Mouse (Mus musculus) small intestine, adult 10 weeks (tissue): ENCODE measurements around the gene Atp5s. TPM values are rescaled to one million over a fixed set of nuclear protein-coding genes. Genes with fewer than 3 reads are reported as not detected.

Experiments
- polyA plus RNA-seq: library from polyadenylated mRNA; stranded (reverse); fragments of 350-450 nt; fragmentation: Illumina TruSeq; extraction: RNeasy Lipid Tissue Mini Kit (QIAGEN cat#74804); gene quantifications from one replicate; pipeline ENCODE4 v1.2.3, GENCODE M21; 2014; ENCODE audit warnings: low replicate concordance

Atp5s gene
- 35.2 TPM for polyA plus RNA-seq

GRCm38 (mm10) chr12:69724711-69725460 is at the start of gene Atp5s, which contains the start of gene L2hgdh:
Gene Atp5s, plus strand, starts transcription at chr12:69724950.
Gene L2hgdh, minus strand, starts transcription at chr12:69724873.

DNA sequence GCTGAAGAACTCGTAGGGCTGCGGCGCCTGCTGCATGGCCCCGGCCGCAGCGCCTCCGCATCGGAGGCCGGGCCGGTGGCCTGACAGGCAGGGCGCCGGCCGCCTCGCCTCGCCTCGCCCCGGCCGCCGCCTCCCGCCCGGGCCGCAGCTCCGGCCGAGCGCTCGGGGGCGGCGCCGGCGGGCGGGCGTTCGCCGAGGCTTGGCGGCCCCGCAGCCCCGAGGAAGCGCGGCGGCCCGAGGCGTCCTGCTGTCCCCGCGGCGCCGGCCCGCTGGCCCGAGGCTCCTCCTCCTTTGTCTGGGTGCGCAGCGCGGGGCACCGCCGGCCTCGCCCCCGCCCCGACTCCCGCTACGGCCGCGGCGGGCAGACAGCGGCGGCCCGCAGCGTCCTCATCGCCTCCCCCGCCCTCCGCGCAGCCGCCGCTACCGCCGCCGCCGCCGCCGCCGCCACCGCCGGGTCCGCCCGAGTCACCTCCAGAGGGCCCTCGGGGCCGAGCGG is 43.1 kb upstream of the Atp5s start, which contains the start of gene Sos2:
TSS of gene Sos2 (minus strand) at position 287 of the 496 bp plus-strand sequence.

GRCm38 (mm10) chr12:69790530-69791505 is 66.1 kb downstream of the Atp5s start, which contains the start of gene Cdkl1:
Gene Cdkl1, minus strand, starts transcription at chr12:69791267.

Other genes with a start within 250 kb of the Atp5s start
- gene Vcpkmt, start 141.9 kb upstream of the Atp5s start, polyA plus RNA-seq: 42.7 TPM
- gene Sos2, start 43.1 kb upstream of the Atp5s start, polyA plus RNA-seq: 85.9 TPM
- gene L2hgdh, start 77 bp upstream of the Atp5s start, polyA plus RNA-seq: 62.0 TPM
- gene Cdkl1, start 66.3 kb downstream of the Atp5s start, polyA plus RNA-seq: 0.48 TPM
- gene Atl1, start 167.7 kb downstream of the Atp5s start, polyA plus RNA-seq: 3.7 TPM
- gene Map4k5, start 168.2 kb downstream of the Atp5s start, polyA plus RNA-seq: 21.5 TPM